In genomic region chr2:165078605-165079004, GRCm38 (mm10) we compare ENCODE assay signal across 10 mouse cellular contexts. TPM values are rescaled to one million over a fixed set of nuclear protein-coding genes. Genes with fewer than 3 reads are reported as not detected.
DNase-seq lines count a peak whose midpoint lies in the region; ATAC-seq lines count a peak whose summit lies in the region.
"Had no signal": no experiment of that assay in that cellular context is flagged by ENCODE, and none has a peak within 500 bp of the region (broad histone marks: within the 10 kb centered on the region; RNA-seq: fewer than 3 reads in every experiment).

No protein-coding gene starts in this region.

- peaks cover 79% of the 10 kb centered on the region for H3K27me3 ChIP-seq in hindbrain, embryonic 10.5 days (ENCODE audit: insufficient read depth, poor library complexity, severe bottlenecking)
- peaks cover 25% of the 10 kb centered on the region for H3K27me3 ChIP-seq in hindbrain, embryonic 16.5 days (replicated peaks; ENCODE audit: control insufficient read depth, insufficient read depth, low read length)
- peaks cover 40% of the 10 kb centered on the region for H3K27me3 ChIP-seq in midbrain, embryonic 11.5 days (ENCODE audit: control insufficient read depth, insufficient read depth, low read length)
- H3K27me3 ChIP-seq in midbrain, embryonic 15.5 days (replicated peaks) = peaks cover 14% of the 10 kb centered on the region
- peaks cover 22% of the 10 kb centered on the region for H3K27me3 ChIP-seq in hindbrain, embryonic 15.5 days

- H3K4me2 ChIP-seq in hindbrain, embryonic 16.5 days (ENCODE audit: low read length) = no peak overlapping the region
- no peak overlapping the region for H3K4me2 ChIP-seq in midbrain, embryonic 11.5 days
- H3K4me2 ChIP-seq in midbrain, embryonic 15.5 days = no peak overlapping the region
- H3K4me2 ChIP-seq in hindbrain, embryonic 15.5 days = no peak overlapping the region
- H3K4me2 ChIP-seq: embryonic facial prominence, embryonic 15.5 days had no signal

- H3K27ac ChIP-seq in hindbrain, embryonic 10.5 days = peak overlapping the region; percentile 41; the same call in 1 of the 2 replicates
- no peak overlapping the region for H3K27ac ChIP-seq in hindbrain, embryonic 16.5 days (ENCODE audit: low read depth, low read length)
- H3K27ac ChIP-seq in midbrain, embryonic 11.5 days (ENCODE audit: low read depth, low read length) = no peak overlapping the region
- H3K27ac ChIP-seq in midbrain, embryonic 15.5 days = no peak overlapping the region
- H3K27ac ChIP-seq in hindbrain, embryonic 15.5 days (replicated peaks) = no peak overlapping the region
- H3K27ac ChIP-seq: embryonic facial prominence, embryonic 15.5 days had no signal

- no peaks in the 10 kb centered on the region for H3K36me3 ChIP-seq in hindbrain, embryonic 10.5 days
- H3K36me3 ChIP-seq in hindbrain, embryonic 16.5 days (ENCODE audit: control insufficient read depth, insufficient read depth, low read length) = no peaks in the 10 kb centered on the region
- no peaks in the 10 kb centered on the region for H3K36me3 ChIP-seq in midbrain, embryonic 11.5 days (ENCODE audit: control insufficient read depth, insufficient read depth, low read length)
- no peaks in the 10 kb centered on the region for H3K36me3 ChIP-seq in midbrain, embryonic 15.5 days (replicated peaks)
- H3K36me3 ChIP-seq in hindbrain, embryonic 15.5 days = no peaks in the 10 kb centered on the region
- H3K36me3 ChIP-seq: embryonic facial prominence, embryonic 15.5 days had no signal

- H3K9me3 ChIP-seq in hindbrain, embryonic 10.5 days = no peaks in the 10 kb centered on the region
- H3K9me3 ChIP-seq in hindbrain, embryonic 16.5 days (ENCODE audit: control insufficient read depth, low read length) = no peaks in the 10 kb centered on the region
- H3K9me3 ChIP-seq in midbrain, embryonic 11.5 days (ENCODE audit: control insufficient read depth, low read length) = no peaks in the 10 kb centered on the region
- no peaks in the 10 kb centered on the region for H3K9me3 ChIP-seq in midbrain, embryonic 15.5 days
- no peaks in the 10 kb centered on the region for H3K9me3 ChIP-seq in hindbrain, embryonic 15.5 days
- H3K9me3 ChIP-seq: embryonic facial prominence, embryonic 15.5 days had no signal

- 33% methylated on average over 10 of the region's 10 CpGs for WGBS in hindbrain, embryonic 10.5 days
- 22% methylated on average over 10 of the region's 10 CpGs for WGBS in hindbrain, embryonic 16.5 days
- WGBS in midbrain, embryonic 11.5 days = 25% methylated on average over 10 of the region's 10 CpGs
- WGBS in midbrain, embryonic 15.5 days = 31% methylated on average over 10 of the region's 10 CpGs
- 31% methylated on average over 10 of the region's 10 CpGs for WGBS in hindbrain, embryonic 15.5 days

- no peak overlapping the region for H3K9ac ChIP-seq in hindbrain, embryonic 16.5 days (ENCODE audit: low read depth, low read length)
- H3K9ac ChIP-seq in midbrain, embryonic 11.5 days (ENCODE audit: low read length) = no peak overlapping the region
- H3K9ac ChIP-seq in midbrain, embryonic 15.5 days = no peak overlapping the region
- H3K9ac ChIP-seq in hindbrain, embryonic 15.5 days = 0 out of 2 replicates have a peak overlapping the region, but pooled peaks have one; percentile 8
- H3K9ac ChIP-seq: embryonic facial prominence, embryonic 15.5 days had no signal

- peak; percentile 37 for DNase-seq in hindbrain, embryonic 10.5 days (ENCODE audit: low spot score)
- peak; percentile 87 for DNase-seq in midbrain, embryonic 11.5 days (ENCODE audit: low spot score, missing footprints)
- peak; percentile 58 for DNase-seq in NIH3T3 (ENCODE audit: low read depth)
- no peak for DNase-seq in frontal cortex, postnatal 25 days (ENCODE audit: low spot score in 2 of 2)

- peaks cover 46% of the 10 kb centered on the region for H3K4me1 ChIP-seq in hindbrain, embryonic 10.5 days (replicated peaks)
- peaks cover 31% of the 10 kb centered on the region for H3K4me1 ChIP-seq in hindbrain, embryonic 16.5 days (ENCODE audit: control insufficient read depth, insufficient read depth, low read depth, low read length)
- H3K4me1 ChIP-seq in midbrain, embryonic 11.5 days (ENCODE audit: control insufficient read depth, insufficient read depth, low read length) = peaks cover 26% of the 10 kb centered on the region
- H3K4me1 ChIP-seq in midbrain, embryonic 15.5 days = peaks cover 38% of the 10 kb centered on the region
- H3K4me1 ChIP-seq in hindbrain, embryonic 15.5 days (replicated peaks) = peaks cover 48% of the 10 kb centered on the region
- H3K4me1 ChIP-seq: embryonic facial prominence, embryonic 15.5 days had no signal

- ATAC-seq in hindbrain, embryonic 16.5 days = no peak
- no peak for ATAC-seq in midbrain, embryonic 11.5 days (ENCODE audit: low FRiP score)
- no peak for ATAC-seq in midbrain, embryonic 15.5 days (replicated peaks)
- no peak for ATAC-seq in hindbrain, embryonic 15.5 days (ENCODE audit: low FRiP score, low read depth)
- ATAC-seq: Patski had no signal

- no peak overlapping the region for H3K4me3 ChIP-seq in hindbrain, embryonic 10.5 days
- H3K4me3 ChIP-seq in hindbrain, embryonic 16.5 days (ENCODE audit: low read length) = no peak overlapping the region
- H3K4me3 ChIP-seq in midbrain, embryonic 11.5 days (ENCODE audit: low read depth, low read length) = no peak overlapping the region
- no peak overlapping the region for H3K4me3 ChIP-seq in midbrain, embryonic 15.5 days
- no peak overlapping the region for H3K4me3 ChIP-seq in hindbrain, embryonic 15.5 days
- H3K4me3 ChIP-seq: embryonic facial prominence, embryonic 15.5 days had no signal

RNA-seq across cellular contexts. Expression of gene 1700025C18Rik, which starts 11.9 kb away (rescaled TPM):
- not detected in 2 replicates for polyA plus RNA-seq in hindbrain, embryonic 10.5 days (2016; fragmentation: Nextera tagmentation; extraction: Ambion mirVana)
- polyA plus RNA-seq in hindbrain, embryonic 16.5 days (2015; fragmentation: Nextera tagmentation; extraction: Ambion mirVana) = not detected in 2 replicates
- polyA plus RNA-seq in midbrain, embryonic 11.5 days (2014; fragmentation: Nextera tagmentation; extraction: Ambion mirVana) = not detected in 2 replicates
- not detected in 2 replicates for polyA plus RNA-seq in midbrain, embryonic 15.5 days (2015; fragmentation: Nextera tagmentation; extraction: Ambion mirVana)
- not detected in 2 replicates for polyA plus RNA-seq in hindbrain, embryonic 15.5 days (2015; fragmentation: Nextera tagmentation; extraction: Ambion mirVana)
- polyA plus RNA-seq: embryonic facial prominence, embryonic 15.5 days; liver, embryonic 16.5 days; Patski had no signal

RNA-seq across cellular contexts. Expression of gene Cd40, which starts 23.2 kb away (rescaled TPM):
- polyA plus RNA-seq in hindbrain, embryonic 10.5 days (2016; fragmentation: Nextera tagmentation; extraction: Ambion mirVana) = 7.2 and 8.1 TPM in 2 replicates
- polyA plus RNA-seq in hindbrain, embryonic 16.5 days (2015; fragmentation: Nextera tagmentation; extraction: Ambion mirVana) = 6.1 and 7.9 TPM in 2 replicates
- 5.6 and 7.3 TPM in 2 replicates for polyA plus RNA-seq in midbrain, embryonic 11.5 days (2014; fragmentation: Nextera tagmentation; extraction: Ambion mirVana)
- polyA plus RNA-seq in midbrain, embryonic 15.5 days (2015; fragmentation: Nextera tagmentation; extraction: Ambion mirVana) = 5.5 and 6.3 TPM in 2 replicates
- 5.6 and 6.9 TPM in 2 replicates for polyA plus RNA-seq in hindbrain, embryonic 15.5 days (2015; fragmentation: Nextera tagmentation; extraction: Ambion mirVana)

RNA-seq across cellular contexts. Expression of gene Ncoa5, which starts 43.9 kb away (rescaled TPM):
- polyA plus RNA-seq in hindbrain, embryonic 10.5 days (2016; fragmentation: Nextera tagmentation; extraction: Ambion mirVana) = 101 and 102 TPM in 2 replicates
- polyA plus RNA-seq in hindbrain, embryonic 16.5 days (2015; fragmentation: Nextera tagmentation; extraction: Ambion mirVana) = 83.8 and 90.0 TPM in 2 replicates
- polyA plus RNA-seq in midbrain, embryonic 11.5 days (2014; fragmentation: Nextera tagmentation; extraction: Ambion mirVana) = 76.9 and 85.6 TPM in 2 replicates
- polyA plus RNA-seq in midbrain, embryonic 15.5 days (2015; fragmentation: Nextera tagmentation; extraction: Ambion mirVana) = 123 and 126 TPM in 2 replicates
- polyA plus RNA-seq in hindbrain, embryonic 15.5 days (2015; fragmentation: Nextera tagmentation; extraction: Ambion mirVana) = 95.1 and 99.3 TPM in 2 replicates

Comparison
In these comparisons a context has a peak if more than half of its experiments do, and no peak if none do; other contexts are left out.
1. DNase-seq: peak in hindbrain, embryonic 10.5 days (single experiment), midbrain, embryonic 11.5 days (single experiment) and NIH3T3 (single experiment); none in frontal cortex, postnatal 25 days (0 of 2).